Mouse (Mus musculus): ENCODE results near the gene Hif1an. TPM values are rescaled to one million over a fixed set of nuclear protein-coding genes. Genes with fewer than 3 reads are reported as not detected.

Hif1an gene
- polyA plus RNA-seq, 1 experiment from 2014 or later, result 6.8 TPM

DNA sequence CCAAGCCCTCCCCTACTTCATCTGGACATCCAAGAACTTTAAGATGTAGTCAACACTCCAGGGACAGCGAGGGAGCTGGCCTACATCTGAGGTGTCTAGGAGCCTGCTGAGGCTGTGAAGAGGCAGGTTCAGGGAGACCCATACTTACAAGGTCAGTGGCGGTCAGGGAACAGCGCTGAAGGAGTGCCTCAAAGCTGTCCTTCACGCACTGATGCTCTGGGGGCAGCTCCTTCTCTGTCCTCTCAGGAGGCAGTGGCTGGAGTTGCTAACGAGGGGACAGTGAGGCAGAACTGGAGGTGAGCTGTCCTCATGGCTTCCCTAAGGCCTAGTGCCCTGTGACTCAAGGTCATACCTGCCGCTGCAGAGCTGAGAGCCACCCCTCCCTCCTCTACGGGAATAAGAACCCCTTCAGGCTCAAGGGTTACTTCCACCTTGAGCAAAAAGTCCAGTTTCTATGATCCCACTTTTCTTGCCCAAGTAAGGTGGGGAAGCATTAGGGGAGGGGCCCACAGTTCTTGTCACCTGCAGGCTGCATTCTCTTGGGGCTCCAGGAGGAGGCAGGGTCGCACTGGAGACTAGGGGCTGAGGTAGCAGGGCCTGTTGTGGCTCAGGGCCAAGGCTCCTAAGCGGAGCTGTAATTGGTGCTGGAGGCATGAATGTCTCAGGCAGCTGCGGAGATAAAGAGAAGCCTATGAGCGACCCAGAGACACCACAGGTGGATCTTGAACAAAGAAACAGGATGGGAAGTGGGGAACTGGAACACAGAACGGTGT lies 44.5 kb upstream of the Hif1an start:
- no peaks in the 10 kb centered on the region for H3K36me3 ChIP-seq (replicated peaks; ENCODE audit: insufficient read depth, low read length)
- no peak for ATAC-seq
- no peak overlapping the region for H3K9ac ChIP-seq (replicated peaks)
- H3K4me2 ChIP-seq (ENCODE audit: low read depth, low read length), result no peak overlapping the region
- no peaks in the 10 kb centered on the region for H3K9me3 ChIP-seq (ENCODE audit: low read length)
- peaks cover 25% of the 10 kb centered on the region for H3K27me3 ChIP-seq (ENCODE audit: insufficient read depth, low read length)
- DNase-seq, result no peak
- H3K4me1 ChIP-seq (ENCODE audit: insufficient read depth), result peaks cover 4% of the 10 kb centered on the region; the same call in 1 of the 2 replicates
- 72% methylated on average over 12 of the region's 12 CpGs for WGBS (ENCODE audit: insufficient replicate concordance)
- H3K27ac ChIP-seq (ENCODE audit: low read depth), result no peak overlapping the region
- no peak overlapping the region for H3K4me3 ChIP-seq (ENCODE audit: low read depth, low read length)
- TF ChIP-seq CTCF (IDR thresholded peaks at IDR 0.05; ENCODE audit: low read depth) (peak; percentile 35), EP300 (IDR thresholded peaks at IDR 0.05; ENCODE audit: low read depth) (no peak)

DNA sequence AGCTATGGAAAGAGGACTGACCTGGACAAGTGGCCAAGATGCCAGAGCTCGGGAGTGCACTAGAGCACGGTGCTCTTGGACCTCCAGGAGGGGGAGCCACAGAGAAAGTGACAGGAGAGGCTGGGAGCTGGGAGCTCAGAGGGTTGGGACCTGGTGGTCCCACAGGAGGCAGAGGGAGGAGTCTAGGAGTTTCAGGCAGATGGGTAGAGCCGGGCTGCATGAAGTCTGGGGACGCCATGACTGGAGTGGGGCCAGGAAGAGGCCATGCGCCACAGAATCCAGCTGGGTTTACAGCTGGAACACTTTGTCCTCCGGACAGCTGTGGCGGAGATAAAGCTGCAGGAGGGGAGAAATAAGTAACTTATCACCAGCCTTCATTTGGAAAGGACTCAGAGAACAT lies 43.5 kb upstream of the Hif1an start:
- DNase-seq (peak; percentile 36), ATAC-seq (peak; percentile 72)
- Histone ChIP-seq H3K9me3 (ENCODE audit: low read length) (no peaks in the 10 kb centered on the region), H3K27ac (ENCODE audit: low read depth) (no peak overlapping the region), H3K4me2 (ENCODE audit: low read depth, low read length) (no peak overlapping the region), H3K4me1 (ENCODE audit: insufficient read depth) (peaks cover 4% of the 10 kb centered on the region; the same call in 1 of the 2 replicates), H3K27me3 (ENCODE audit: insufficient read depth, low read length) (peaks cover 16% of the 10 kb centered on the region), H3K36me3 (replicated peaks; ENCODE audit: insufficient read depth, low read length) (no peaks in the 10 kb centered on the region), H3K4me3 (ENCODE audit: low read depth, low read length) (no peak overlapping the region), H3K9ac (replicated peaks) (no peak overlapping the region)
- TF ChIP-seq EP300 (IDR thresholded peaks at IDR 0.05; ENCODE audit: low read depth) (peak; percentile 46; the same call in 1 of the 2 replicates), CTCF (IDR thresholded peaks at IDR 0.05; ENCODE audit: low read depth) (peak; percentile 37)
- 30% methylated on average over 7 of the region's 7 CpGs for WGBS (ENCODE audit: insufficient replicate concordance)

DNA sequence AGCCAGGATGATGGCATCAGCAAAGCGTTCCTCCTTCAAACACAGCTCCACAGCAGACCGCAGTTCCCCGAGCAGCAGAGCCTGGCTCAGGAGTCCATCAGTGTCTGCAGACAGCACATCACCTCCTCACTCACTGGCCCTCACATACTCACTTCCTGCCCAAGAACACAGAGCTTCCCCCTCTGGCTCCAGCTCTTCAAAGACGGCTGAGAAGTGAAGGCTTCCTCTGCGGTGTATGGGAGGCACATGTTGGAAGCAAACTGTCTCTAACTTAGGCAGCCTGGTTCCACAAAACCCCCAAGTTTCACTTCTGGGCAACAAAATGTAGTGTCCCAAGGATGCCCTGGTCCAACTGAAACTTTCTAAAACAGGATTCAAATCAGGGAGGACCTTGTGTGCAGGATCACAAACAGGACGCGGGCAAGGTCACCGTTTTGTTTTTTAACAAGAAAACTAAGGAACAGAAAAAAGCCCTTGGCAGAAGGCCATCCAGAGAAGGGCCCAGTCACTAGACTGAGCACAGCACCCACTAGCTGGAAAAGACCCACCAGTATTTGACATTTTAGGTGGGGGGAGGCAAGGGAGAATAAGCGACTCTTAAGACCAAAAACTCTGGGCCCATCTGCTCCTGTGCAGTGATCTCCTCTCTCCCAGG lies 37.0 kb upstream of the Hif1an start:
- DNase-seq (no peak), ATAC-seq (no peak)
- no peak overlapping the region for H3K4me3 ChIP-seq (ENCODE audit: low read depth, low read length)
- 50% methylated on average over 9 of the region's 9 CpGs for WGBS (ENCODE audit: insufficient replicate concordance)
- no peaks in the 10 kb centered on the region for H3K4me1 ChIP-seq (ENCODE audit: insufficient read depth)
- no peak overlapping the region for H3K9ac ChIP-seq (replicated peaks)
- no peak overlapping the region for H3K27ac ChIP-seq (ENCODE audit: low read depth)
- H3K27me3 ChIP-seq (ENCODE audit: insufficient read depth, low read length), result no peaks in the 10 kb centered on the region
- no peak overlapping the region for H3K4me2 ChIP-seq (ENCODE audit: low read depth, low read length)
- TF ChIP-seq CTCF (IDR thresholded peaks at IDR 0.05; ENCODE audit: low read depth) (no peak), EP300 (IDR thresholded peaks at IDR 0.05; ENCODE audit: low read depth) (no peak)
- no peaks in the 10 kb centered on the region for H3K36me3 ChIP-seq (replicated peaks; ENCODE audit: insufficient read depth, low read length)
- H3K9me3 ChIP-seq (ENCODE audit: low read length), result no peaks in the 10 kb centered on the region

DNA sequence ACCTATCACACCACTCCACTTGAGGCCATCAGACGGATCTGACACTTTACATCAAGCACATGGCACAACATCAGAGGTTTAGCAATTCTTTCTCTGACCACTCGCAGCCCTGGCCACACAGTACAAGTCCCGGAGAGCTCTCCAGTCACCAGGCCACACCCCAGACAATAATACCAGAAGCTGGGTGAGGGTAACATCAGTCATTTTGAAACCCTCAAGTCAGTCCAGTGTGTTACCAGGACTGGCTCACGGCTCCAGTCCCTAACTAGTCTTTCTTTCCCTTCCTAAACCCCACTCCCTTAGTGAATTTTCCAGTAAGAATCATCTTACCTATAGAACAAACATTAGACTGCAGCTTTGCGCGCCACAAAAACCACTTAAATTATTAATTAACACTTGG lies 32.6 kb upstream of the Hif1an start:
- ATAC-seq (no peak), DNase-seq (no peak)
- Histone ChIP-seq H3K36me3 (replicated peaks; ENCODE audit: insufficient read depth, low read length) (no peaks in the 10 kb centered on the region), H3K9me3 (ENCODE audit: low read length) (no peaks in the 10 kb centered on the region), H3K4me3 (ENCODE audit: low read depth, low read length) (no peak overlapping the region), H3K27ac (ENCODE audit: low read depth) (no peak overlapping the region), H3K4me2 (ENCODE audit: low read depth, low read length) (no peak overlapping the region), H3K27me3 (ENCODE audit: insufficient read depth, low read length) (no peaks in the 10 kb centered on the region), H3K4me1 (ENCODE audit: insufficient read depth) (no peaks in the 10 kb centered on the region), H3K9ac (replicated peaks) (no peak overlapping the region)
- TF ChIP-seq EP300 (IDR thresholded peaks at IDR 0.05; ENCODE audit: low read depth), result no peak
- no peak for TF ChIP-seq CTCF (IDR thresholded peaks at IDR 0.05; ENCODE audit: low read depth)
- WGBS (ENCODE audit: insufficient replicate concordance), result 71% methylated on average over 6 of the region's 6 CpGs

DNA sequence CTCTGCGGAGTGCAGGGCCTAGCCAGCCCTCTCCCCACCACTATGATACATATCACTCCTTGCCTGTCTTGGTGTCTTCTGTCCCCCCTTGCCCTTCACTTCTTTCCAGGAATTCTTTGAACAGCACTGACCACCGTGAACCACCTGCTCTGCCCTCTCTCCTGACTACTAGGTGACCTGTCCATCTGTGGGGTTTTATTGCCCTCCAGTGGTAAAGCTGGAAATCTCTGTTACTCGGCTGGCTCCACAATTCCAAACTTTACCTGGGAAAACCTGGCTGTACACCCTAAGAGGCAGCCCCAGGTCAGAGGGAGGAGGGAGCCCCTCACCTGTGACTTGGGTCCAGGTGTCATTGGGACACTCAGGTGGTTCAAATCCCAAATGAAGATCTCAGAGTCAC lies 27.3 kb upstream of the Hif1an start:
- no peak overlapping the region for H3K4me2 ChIP-seq (ENCODE audit: low read depth, low read length)
- no peak overlapping the region for H3K27ac ChIP-seq (ENCODE audit: low read depth)
- H3K27me3 ChIP-seq (ENCODE audit: insufficient read depth, low read length), result no peaks in the 10 kb centered on the region
- no peak overlapping the region for H3K9ac ChIP-seq (replicated peaks)
- peak; percentile 54 for TF ChIP-seq CTCF (IDR thresholded peaks at IDR 0.05; ENCODE audit: low read depth)
- no peak for TF ChIP-seq EP300 (IDR thresholded peaks at IDR 0.05; ENCODE audit: low read depth)
- peaks cover 3% of the 10 kb centered on the region; the same call in 1 of the 2 replicates for H3K9me3 ChIP-seq (ENCODE audit: low read length)
- 34% methylated on average over 3 of the region's 3 CpGs for WGBS (ENCODE audit: insufficient replicate concordance)
- H3K4me1 ChIP-seq (ENCODE audit: insufficient read depth), result no peaks in the 10 kb centered on the region
- no peak overlapping the region for H3K4me3 ChIP-seq (ENCODE audit: low read depth, low read length)
- no peak for ATAC-seq
- no peak for DNase-seq
- H3K36me3 ChIP-seq (replicated peaks; ENCODE audit: insufficient read depth, low read length), result no peaks in the 10 kb centered on the region

DNA sequence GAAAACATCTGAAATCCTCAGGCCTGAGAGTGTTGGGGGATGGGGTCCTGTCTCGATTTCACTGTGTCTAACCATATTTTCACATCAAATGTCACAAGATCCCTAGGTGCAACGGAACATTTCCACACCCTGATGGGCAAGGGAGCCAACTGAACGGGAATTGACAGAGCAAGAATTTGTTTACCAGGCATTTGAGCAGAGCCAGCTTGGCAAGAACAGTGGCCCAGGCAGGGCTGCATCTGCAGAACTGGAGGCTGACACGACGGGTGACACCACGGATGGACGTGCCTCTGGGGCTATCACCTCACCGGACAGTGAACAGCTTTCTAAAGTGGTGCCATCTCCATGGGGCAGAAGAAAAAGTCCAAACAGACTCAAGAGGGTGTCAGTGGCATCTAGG lies 25.2 kb upstream of the Hif1an start:
- no peak overlapping the region for H3K4me2 ChIP-seq (ENCODE audit: low read depth, low read length)
- TF ChIP-seq CTCF (IDR thresholded peaks at IDR 0.05; ENCODE audit: low read depth) (no peak), EP300 (IDR thresholded peaks at IDR 0.05; ENCODE audit: low read depth) (no peak)
- ATAC-seq (no peak), DNase-seq (no peak)
- H3K4me1 ChIP-seq (ENCODE audit: insufficient read depth), result no peaks in the 10 kb centered on the region
- 76% methylated on average over 8 of the region's 8 CpGs for WGBS (ENCODE audit: insufficient replicate concordance)
- H3K36me3 ChIP-seq (replicated peaks; ENCODE audit: insufficient read depth, low read length), result no peaks in the 10 kb centered on the region
- H3K27me3 ChIP-seq (ENCODE audit: insufficient read depth, low read length), result no peaks in the 10 kb centered on the region
- no peak overlapping the region for H3K27ac ChIP-seq (ENCODE audit: low read depth)
- no peak overlapping the region for H3K9ac ChIP-seq (replicated peaks)
- H3K4me3 ChIP-seq (ENCODE audit: low read depth, low read length), result no peak overlapping the region
- peaks cover 8% of the 10 kb centered on the region for H3K9me3 ChIP-seq (ENCODE audit: low read length)
